Mouse (Mus musculus): Measurements from ENCODE around the gene Arg2. TPM values are rescaled to one million over a fixed set of nuclear protein-coding genes. Genes with fewer than 3 reads are reported as not detected.
"Not testable (repeated sequence)": the region's sequence is repeated elsewhere in the genome, so short reads cannot be mapped to it uniquely, and the experiment has no call there.

Gene Arg2
- polyA plus RNA-seq, 1 experiment from 2014 or later = 2.0 TPM

DNA sequence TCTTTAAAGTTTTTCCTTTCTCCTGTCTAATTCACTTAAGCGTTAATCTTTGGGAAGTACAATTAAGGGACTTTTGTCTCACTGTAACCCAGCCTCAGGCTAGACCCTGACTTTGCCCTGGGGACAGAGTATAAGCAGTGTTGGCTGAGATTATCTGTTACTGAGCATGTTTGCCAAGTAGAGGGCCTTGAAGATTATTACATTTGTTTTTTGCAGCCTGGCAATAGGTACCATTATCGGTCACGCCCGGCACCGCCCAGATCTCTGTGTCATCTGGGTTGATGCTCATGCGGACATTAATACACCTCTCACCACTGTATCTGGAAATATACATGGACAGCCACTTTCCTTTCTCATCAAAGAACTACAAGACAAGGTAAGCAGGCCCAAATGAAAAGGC, 19.1 kb downstream of the Arg2 start:
- Histone ChIP-seq H3K9me3 (replicated peaks; ENCODE audit: control insufficient read depth, low read length) (no peaks in the 10 kb centered on the region), H3K4me3 (replicated peaks; ENCODE audit: low read length) (no peak overlapping the region), H3K4me1 (ENCODE audit: control insufficient read depth, insufficient read depth, low read length) (no peaks in the 10 kb centered on the region), H3K9ac (ENCODE audit: low read length) (no peak overlapping the region), H3K27me3 (ENCODE audit: control insufficient read depth, insufficient read depth, low read length) (no peaks in the 10 kb centered on the region), H3K4me2 (ENCODE audit: low read depth, low read length) (no peak overlapping the region), H3K36me3 (ENCODE audit: control insufficient read depth, insufficient read depth, low read length) (0 out of 2 replicates have a peak, but pooled peaks cover 3% of the 10 kb centered on the region), H3K27ac (ENCODE audit: low read length) (no peak overlapping the region)
- no peak for ATAC-seq (ENCODE audit: insufficient read depth, low FRiP score)
- 91% methylated on average over 6 of the region's 6 CpGs for WGBS

DNA sequence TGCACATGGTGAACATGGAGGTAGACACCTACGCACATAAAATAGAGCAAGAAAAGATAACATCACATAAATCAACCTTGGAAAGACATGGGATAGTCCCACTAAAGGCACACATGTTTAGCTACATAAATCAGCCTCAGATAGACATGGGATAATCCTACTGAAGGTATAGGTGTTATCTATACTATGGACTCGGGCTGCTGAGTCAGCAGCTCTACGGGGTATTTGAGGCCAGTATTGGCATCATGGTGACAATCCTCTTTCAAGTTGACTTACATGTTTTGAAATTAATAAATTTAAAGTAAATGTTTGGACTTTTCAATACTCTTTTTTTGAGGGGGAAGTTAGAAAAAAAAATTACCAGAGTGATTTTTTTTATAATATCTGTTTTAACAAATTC, 32.3 kb downstream of the Arg2 start:
- 89% methylated on average over 3 of the region's 3 CpGs for WGBS
- Histone ChIP-seq H3K27me3 (ENCODE audit: control insufficient read depth, insufficient read depth, low read length) (no peaks in the 10 kb centered on the region), H3K4me3 (replicated peaks; ENCODE audit: low read length) (no peak overlapping the region), H3K9me3 (replicated peaks; ENCODE audit: control insufficient read depth, low read length) (no peaks in the 10 kb centered on the region), H3K9ac (ENCODE audit: low read length) (no peak overlapping the region), H3K36me3 (ENCODE audit: control insufficient read depth, insufficient read depth, low read length) (peaks cover 7% of the 10 kb centered on the region), H3K4me1 (ENCODE audit: control insufficient read depth, insufficient read depth, low read length) (no peaks in the 10 kb centered on the region), H3K4me2 (ENCODE audit: low read depth, low read length) (no peak overlapping the region), H3K27ac (ENCODE audit: low read length) (no peak overlapping the region)
- ATAC-seq (ENCODE audit: insufficient read depth, low FRiP score) = no peak

DNA sequence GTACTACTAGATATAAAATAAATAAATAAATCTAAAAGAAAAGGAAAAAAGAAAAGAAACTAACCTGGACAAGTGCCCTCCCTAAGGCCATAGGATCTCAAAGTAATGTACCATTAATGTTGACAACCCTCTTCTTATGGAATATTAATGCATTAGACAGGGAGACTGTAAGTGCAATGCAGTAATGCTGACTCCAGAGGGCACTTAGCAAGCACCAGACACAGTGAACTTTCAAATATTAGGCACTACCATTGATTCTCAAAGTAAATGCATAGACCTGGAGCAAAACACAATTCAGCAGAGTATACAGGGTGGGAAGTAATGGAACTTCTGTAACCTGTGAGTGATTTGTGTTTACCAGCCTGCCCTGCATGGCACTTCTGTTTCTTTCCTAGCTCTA, 38.6 kb downstream of the Arg2 start:
- ATAC-seq (ENCODE audit: insufficient read depth, low FRiP score) = no peak
- Histone ChIP-seq H3K9me3 (replicated peaks; ENCODE audit: control insufficient read depth, low read length) (no peaks in the 10 kb centered on the region), H3K27me3 (ENCODE audit: control insufficient read depth, insufficient read depth, low read length) (no peaks in the 10 kb centered on the region)

DNA sequence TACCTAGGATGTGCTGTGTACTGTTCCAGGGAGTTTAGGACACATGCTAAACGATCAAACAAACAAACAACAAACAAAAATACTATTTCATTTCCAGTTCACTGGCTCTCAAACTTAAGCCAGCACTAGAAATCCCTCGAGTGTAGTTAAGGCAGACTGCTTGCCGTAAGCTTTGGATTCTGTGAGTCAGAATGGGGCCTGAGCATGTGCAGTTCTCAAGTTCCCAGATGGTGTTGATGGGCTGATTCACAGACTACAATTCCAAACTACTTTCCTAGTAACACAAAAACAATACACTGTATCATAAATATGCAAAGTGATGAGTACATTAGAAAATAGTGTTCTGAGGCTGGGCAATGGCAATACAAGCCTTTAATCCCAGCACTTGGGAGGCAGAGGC, 39.8 kb downstream of the Arg2 start:
- Histone ChIP-seq H3K9ac (ENCODE audit: low read length) (no peak overlapping the region), H3K27ac (ENCODE audit: low read length) (no peak overlapping the region), H3K4me3 (replicated peaks; ENCODE audit: low read length) (no peak overlapping the region), H3K4me1 (ENCODE audit: control insufficient read depth, insufficient read depth, low read length) (peaks cover 3% of the 10 kb centered on the region; the same call in 1 of the 2 replicates), H3K27me3 (ENCODE audit: control insufficient read depth, insufficient read depth, low read length) (no peaks in the 10 kb centered on the region), H3K9me3 (replicated peaks; ENCODE audit: control insufficient read depth, low read length) (no peaks in the 10 kb centered on the region), H3K36me3 (ENCODE audit: control insufficient read depth, insufficient read depth, low read length) (no peaks in the 10 kb centered on the region), H3K4me2 (ENCODE audit: low read depth, low read length) (no peak overlapping the region)
- WGBS = 79% methylated on average over 3 of the region's 3 CpGs
- ATAC-seq (ENCODE audit: insufficient read depth, low FRiP score) = no peak

More for the DNA sequence above, 38.6 kb downstream of the Arg2 start:
- no peak overlapping the region for H3K27ac ChIP-seq (ENCODE audit: low read length)
- H3K4me3 ChIP-seq (replicated peaks; ENCODE audit: low read length) = no peak overlapping the region
- H3K9ac ChIP-seq (ENCODE audit: low read length) = no peak overlapping the region
- H3K36me3 ChIP-seq (ENCODE audit: control insufficient read depth, insufficient read depth, low read length) = no peaks in the 10 kb centered on the region; the same call in 1 of the 2 replicates
- H3K4me1 ChIP-seq (ENCODE audit: control insufficient read depth, insufficient read depth, low read length) = peaks cover 3% of the 10 kb centered on the region; the same call in 1 of the 2 replicates
- H3K4me2 ChIP-seq (ENCODE audit: low read depth, low read length) = no peak overlapping the region

DNA sequence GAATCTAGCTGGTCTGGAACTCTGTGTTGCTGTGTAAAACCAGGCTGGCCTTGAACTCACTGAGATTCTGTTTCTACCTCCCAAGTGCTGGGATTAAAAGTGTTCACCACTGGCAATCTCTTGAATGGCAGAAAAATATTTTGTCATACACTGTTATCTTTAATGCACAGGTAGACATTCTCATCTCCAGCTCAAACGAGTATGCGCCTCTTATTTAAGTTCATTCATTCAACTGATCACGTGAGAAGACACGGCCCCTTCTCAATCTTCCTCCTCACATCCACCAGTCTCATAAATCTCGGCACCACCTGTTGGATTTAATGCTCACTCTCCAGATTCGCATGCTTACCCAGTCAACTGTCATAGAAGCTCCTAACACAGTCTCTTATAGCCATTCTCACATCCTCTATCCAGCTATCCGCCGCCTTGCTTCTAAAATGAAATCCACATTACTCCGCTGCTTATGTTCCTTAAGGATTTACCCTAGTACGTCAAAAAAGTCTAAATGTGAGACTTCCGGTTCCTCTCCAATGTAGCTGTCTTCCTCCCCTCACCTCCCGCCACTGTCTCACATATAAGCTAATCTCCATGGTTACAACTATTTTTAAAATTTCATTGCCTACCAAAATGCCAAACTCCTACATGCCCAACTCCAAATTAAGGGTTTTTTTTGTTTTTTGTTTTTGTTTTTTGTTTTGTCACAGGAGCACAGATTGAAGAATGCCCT, 40.9 kb downstream of the Arg2 start:
- H3K9ac ChIP-seq (ENCODE audit: low read length) = peak overlapping the region; percentile 93
- H3K4me1 ChIP-seq (ENCODE audit: control insufficient read depth, insufficient read depth, low read length) = peaks cover 3% of the 10 kb centered on the region; the same call in 1 of the 2 replicates
- H3K36me3 ChIP-seq (ENCODE audit: control insufficient read depth, insufficient read depth, low read length) = peaks cover 7% of the 10 kb centered on the region
- H3K27me3 ChIP-seq (ENCODE audit: control insufficient read depth, insufficient read depth, low read length) = no peaks in the 10 kb centered on the region
- peak overlapping the region; percentile 99 for H3K4me3 ChIP-seq (replicated peaks; ENCODE audit: low read length)
- H3K27ac ChIP-seq (ENCODE audit: low read length) = no peak overlapping the region; the same call in 1 of the 2 replicates
- peak overlapping the region; percentile 66 for H3K4me2 ChIP-seq (ENCODE audit: low read depth, low read length)
- 23% methylated on average over 12 of the region's 12 CpGs for WGBS
- no peak for ATAC-seq (ENCODE audit: insufficient read depth, low FRiP score)
- H3K9me3 ChIP-seq (replicated peaks; ENCODE audit: control insufficient read depth, low read length) = no peaks in the 10 kb centered on the region

DNA sequence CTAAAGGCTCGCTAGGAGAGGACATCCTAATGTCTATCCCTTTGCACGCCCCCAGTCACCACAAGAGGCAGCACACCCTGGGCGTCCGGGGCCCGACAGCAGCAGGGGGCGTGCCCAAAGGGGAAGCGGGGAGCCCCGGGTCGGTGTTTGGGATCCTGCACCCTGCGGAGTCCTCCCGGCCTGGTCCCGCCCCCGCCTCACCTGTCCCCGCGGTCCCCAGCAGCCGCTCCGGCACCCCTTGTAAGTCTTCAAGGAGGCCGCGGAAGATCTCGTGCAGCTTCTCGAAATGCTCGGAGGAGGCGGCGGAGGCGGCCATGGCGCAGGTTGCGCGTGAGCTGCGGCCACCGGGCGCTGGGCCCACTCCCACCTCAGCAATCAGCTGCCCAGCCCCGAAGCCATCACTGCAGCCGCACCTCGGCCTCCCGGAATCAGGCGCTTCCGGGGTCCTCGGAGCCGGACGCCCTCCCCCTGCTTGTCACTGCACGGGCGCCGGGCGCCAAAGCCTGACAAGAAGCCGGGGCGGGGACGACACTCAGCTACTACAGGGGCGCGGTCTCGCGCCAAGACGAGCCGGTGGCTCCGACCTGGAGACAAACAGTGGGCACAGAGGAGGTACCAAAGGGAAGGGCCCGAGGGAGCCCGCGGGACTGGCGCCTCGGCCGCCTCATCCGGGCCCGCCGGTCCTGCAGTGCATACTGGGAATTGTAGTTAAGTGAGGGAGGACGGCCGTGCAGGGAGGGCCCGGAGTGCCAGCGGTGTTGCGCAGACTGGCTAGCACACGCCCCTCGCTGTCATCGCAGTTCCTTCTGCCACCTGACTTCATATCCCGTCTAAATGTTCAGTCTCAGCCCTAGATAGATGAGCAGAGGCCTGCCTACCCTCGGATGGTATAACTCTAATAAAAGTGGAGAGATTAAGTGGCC, 41.7 kb downstream of the Arg2 start, which contains the start of gene Vti1b:
TSS of gene Vti1b (minus strand) at position 649 of the 923 bp plus-strand sequence.
- H3K4me2 ChIP-seq (ENCODE audit: low read depth, low read length) = peak within 1 kb of the TSS; percentile 66
- peak within 1 kb of the TSS; percentile 95 for H3K27ac ChIP-seq (ENCODE audit: low read length)
- H3K36me3 ChIP-seq (ENCODE audit: control insufficient read depth, insufficient read depth, low read length) = peaks cover 11% of the 10 kb centered on the region
- no peaks in the 10 kb centered on the region for H3K27me3 ChIP-seq (ENCODE audit: control insufficient read depth, insufficient read depth, low read length)
- H3K9ac ChIP-seq (ENCODE audit: low read length) = peak within 1 kb of the TSS; percentile 93
- peak within 1 kb of the TSS; percentile 99 for H3K4me3 ChIP-seq (replicated peaks; ENCODE audit: low read length)
- H3K4me1 ChIP-seq (ENCODE audit: control insufficient read depth, insufficient read depth, low read length) = peaks cover 3% of the 10 kb centered on the region; the same call in 1 of the 2 replicates
- no peaks in the 10 kb centered on the region for H3K9me3 ChIP-seq (replicated peaks; ENCODE audit: control insufficient read depth, low read length)
- WGBS = under 1% methylated on average over 73 of the region's 73 CpGs
- ATAC-seq (ENCODE audit: insufficient read depth, low FRiP score) = peak; percentile 97

DNA sequence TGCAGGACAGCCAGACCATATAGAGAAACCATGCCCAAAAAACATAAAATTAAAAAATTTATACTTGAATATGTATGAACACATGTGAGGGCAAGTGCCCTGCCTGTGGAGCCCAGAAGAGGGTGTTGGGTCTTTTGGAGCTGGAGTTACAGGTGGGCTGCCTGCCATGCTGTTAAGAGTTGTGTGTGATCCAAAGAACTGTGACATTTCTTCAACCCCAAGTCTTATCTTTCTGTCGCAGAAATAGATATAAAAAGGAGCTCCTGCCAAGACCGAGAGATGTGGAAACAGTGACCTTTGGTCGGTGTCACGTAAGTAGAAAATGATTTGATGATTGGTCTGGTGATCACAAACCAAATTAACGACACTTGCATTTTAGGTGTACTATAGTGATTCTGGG, 43.1 kb downstream of the Arg2 start:
- H3K9me3 ChIP-seq (replicated peaks; ENCODE audit: control insufficient read depth, low read length) = no peaks in the 10 kb centered on the region
- H3K9ac ChIP-seq (ENCODE audit: low read length) = no peak overlapping the region
- peaks cover 3% of the 10 kb centered on the region; the same call in 1 of the 2 replicates for H3K4me1 ChIP-seq (ENCODE audit: control insufficient read depth, insufficient read depth, low read length)
- H3K36me3 ChIP-seq (ENCODE audit: control insufficient read depth, insufficient read depth, low read length) = peaks cover 11% of the 10 kb centered on the region
- no peak overlapping the region for H3K27ac ChIP-seq (ENCODE audit: low read length)
- ATAC-seq (ENCODE audit: insufficient read depth, low FRiP score) = no peak
- no peak overlapping the region for H3K4me2 ChIP-seq (ENCODE audit: low read depth, low read length)
- 75% methylated on average over 5 of the region's 5 CpGs for WGBS
- no peaks in the 10 kb centered on the region for H3K27me3 ChIP-seq (ENCODE audit: control insufficient read depth, insufficient read depth, low read length)
- no peak overlapping the region for H3K4me3 ChIP-seq (replicated peaks; ENCODE audit: low read length)

DNA sequence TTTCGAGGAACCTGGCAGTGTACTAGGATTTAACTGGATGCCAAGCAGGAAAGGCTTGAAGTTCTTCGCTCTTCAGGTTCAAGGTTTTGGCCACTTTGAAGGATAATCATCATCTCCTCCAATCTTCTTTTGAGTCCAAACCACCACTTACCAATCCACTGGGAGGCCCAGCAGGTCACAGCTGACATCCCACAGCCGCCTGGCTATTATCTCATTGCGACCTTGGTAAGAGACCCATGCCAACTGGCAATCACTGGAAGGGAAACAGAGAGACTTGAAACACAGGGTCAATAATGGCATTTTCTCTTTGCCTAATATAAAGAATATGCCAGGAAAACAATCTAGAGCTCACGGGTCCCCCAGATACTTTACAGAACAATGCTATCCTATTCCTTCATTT, 45.4 kb downstream of the Arg2 start:
- no peak overlapping the region for H3K4me2 ChIP-seq (ENCODE audit: low read depth, low read length)
- no peak overlapping the region for H3K4me3 ChIP-seq (replicated peaks; ENCODE audit: low read length)

DNA sequence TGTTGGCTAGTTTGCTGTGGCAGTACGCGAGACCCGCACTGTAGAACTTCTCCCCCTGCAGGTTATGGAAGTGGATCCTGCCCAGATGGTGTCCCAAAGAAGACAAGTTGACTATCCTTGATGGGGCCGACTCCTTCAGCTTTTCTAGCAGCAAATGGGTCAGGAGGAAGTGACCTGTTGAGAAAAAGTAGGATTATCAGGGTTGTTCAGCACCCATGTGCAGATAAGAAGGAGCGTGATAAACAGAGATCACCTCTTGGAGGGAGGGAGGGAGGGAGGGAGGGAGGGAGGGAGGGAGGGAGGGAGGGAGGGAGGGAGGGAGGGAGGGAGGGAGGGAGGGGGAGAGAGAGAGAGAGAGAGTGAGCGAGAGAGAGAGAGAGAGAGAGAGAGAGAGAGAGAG, 54.6 kb downstream of the Arg2 start:
- peaks cover 39% of the 10 kb centered on the region; the same call in 1 of the 2 replicates for H3K36me3 ChIP-seq (ENCODE audit: control insufficient read depth, insufficient read depth, low read length)

More for the DNA sequence above, 45.4 kb downstream of the Arg2 start:
- no peak for ATAC-seq (ENCODE audit: insufficient read depth, low FRiP score)
- Histone ChIP-seq H3K27me3 (ENCODE audit: control insufficient read depth, insufficient read depth, low read length) (no peaks in the 10 kb centered on the region), H3K27ac (ENCODE audit: low read length) (no peak overlapping the region), H3K4me1 (ENCODE audit: control insufficient read depth, insufficient read depth, low read length) (peaks cover 3% of the 10 kb centered on the region; the same call in 1 of the 2 replicates), H3K36me3 (ENCODE audit: control insufficient read depth, insufficient read depth, low read length) (peaks cover 14% of the 10 kb centered on the region), H3K9me3 (replicated peaks; ENCODE audit: control insufficient read depth, low read length) (no peaks in the 10 kb centered on the region), H3K9ac (ENCODE audit: low read length) (no peak overlapping the region)
- WGBS = 92% methylated on average over 5 of the region's 5 CpGs

More for the DNA sequence above, 54.6 kb downstream of the Arg2 start:
- not testable (repeated sequence) for H3K4me2 ChIP-seq (ENCODE audit: low read depth, low read length); H3K4me1 ChIP-seq (ENCODE audit: control insufficient read depth, insufficient read depth, low read length); H3K9me3 ChIP-seq (replicated peaks; ENCODE audit: control insufficient read depth, low read length); ATAC-seq (ENCODE audit: insufficient read depth, low FRiP score); H3K9ac ChIP-seq (ENCODE audit: low read length); H3K27ac ChIP-seq (ENCODE audit: low read length); H3K27me3 ChIP-seq (ENCODE audit: control insufficient read depth, insufficient read depth, low read length); H3K4me3 ChIP-seq (replicated peaks; ENCODE audit: low read length)
- WGBS = 72% methylated on average over 6 of the region's 6 CpGs
